Mouse (Mus musculus): ENCODE data around the gene Zfp706.

DNA sequence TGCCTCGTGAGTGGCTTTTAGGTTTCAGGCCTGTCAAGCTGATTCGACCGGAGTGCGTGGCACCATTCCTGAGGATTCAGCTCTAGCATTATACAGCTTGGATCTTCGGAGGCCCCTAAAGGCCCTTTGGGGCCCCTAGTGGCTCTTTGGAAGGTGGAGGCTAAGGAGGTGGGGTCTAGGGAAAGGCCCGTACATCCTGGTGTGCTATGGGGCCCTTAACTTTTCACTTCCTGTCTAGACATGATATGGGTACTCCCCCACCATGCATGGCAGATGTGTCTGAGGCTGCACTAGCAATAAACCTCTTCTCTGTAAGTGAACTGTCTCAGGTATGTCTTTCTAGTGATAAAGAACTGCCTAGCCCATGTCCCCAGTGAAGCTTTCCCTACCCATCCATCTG is 44.6 kb downstream of the Zfp706 start:
- TF ChIP-seq POLR2A (IDR thresholded peaks at IDR 0.05; ENCODE audit: borderline replicate concordance, extremely low read depth, low read depth, low read length), result no peak
- TF ChIP-seq CTCF (IDR thresholded peaks at IDR 0.05; ENCODE audit: insufficient read depth, low read length), result no peak
